Mouse (Mus musculus): ENCODE measurements around the gene Eef1akmt1.
A peak's percentile ranks its signal among the peaks of the same experiment; 100 is the strongest.

The Eef1akmt1 gene

DNA sequence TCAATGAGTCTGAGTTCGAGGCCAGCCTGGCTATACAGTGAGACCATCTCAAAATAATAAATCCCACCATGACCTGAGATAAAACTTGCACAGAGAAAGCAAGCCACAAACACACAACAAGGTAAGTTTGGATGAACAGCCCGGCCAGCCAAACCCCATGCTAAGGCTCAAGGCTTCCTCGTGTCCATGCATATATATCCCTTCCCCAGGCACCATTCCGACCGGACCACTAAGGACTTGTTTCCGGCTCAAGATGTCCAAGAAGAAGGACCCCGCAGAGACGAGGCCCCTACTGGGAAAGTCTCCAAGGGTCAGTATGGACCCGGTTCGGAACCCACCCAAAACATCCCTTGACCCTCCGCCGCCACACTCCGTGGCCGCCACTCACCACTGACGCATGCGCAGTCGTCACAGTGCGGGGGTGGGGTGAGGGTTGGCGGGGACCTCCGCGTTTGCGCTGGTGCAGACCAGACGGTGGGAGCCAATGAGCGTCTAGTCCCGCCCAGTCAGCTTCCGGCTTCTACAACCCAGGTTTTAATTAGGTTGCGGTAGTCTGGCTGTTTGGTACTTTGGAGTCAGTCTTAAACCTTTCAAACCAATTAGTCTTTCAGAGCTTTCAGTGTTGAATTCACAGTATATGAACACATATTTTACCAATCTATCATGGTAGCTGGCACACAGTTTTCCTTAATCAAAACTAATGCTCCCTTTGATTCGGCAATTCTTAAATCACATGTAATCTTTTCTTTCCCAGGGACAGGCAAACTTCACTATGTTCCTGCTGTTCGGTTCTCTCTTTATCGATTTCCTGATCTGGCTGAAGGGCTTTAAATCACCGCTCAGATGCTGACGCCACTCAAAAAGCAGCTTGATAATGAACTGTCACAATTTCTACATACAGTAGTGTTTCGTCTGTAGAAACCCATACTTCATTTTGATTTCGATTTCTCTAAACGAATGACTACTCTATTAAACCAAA lies at the start of gene Eef1akmt1:
TSS of gene Eef1akmt1 (minus strand) at position 458 of the 979 bp plus-strand sequence.
- DNase-seq, result peak; percentile 94 to 95

DNA sequence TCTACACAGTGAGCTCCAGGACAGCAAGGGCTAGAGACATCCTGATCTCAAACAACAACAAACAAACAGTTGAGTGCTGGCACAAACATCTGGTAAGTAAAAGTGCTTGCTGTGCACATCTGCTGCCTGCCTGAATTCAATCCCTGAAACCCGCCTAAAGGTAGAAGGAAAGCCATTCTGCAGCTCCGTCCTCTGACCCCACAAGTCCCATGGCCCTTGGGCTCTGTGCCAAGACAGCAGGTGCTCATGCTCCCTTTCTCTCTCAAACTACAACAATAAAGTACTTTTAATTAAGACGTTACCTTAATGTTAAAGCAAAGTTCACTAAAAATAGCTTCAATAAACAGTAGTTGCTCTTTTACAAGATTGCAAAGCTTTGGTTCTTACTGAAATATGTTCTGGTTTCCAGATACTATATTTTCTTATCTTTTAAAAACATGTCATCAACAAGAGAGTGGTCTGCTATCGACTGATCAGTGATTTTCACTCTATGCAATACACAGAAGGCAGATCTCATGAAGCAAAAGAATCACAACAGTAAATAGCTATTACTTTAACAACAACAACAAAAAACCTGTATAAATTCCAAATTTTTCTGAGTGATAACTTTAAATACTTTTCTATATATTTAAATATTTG lies 49.3 kb upstream of the Eef1akmt1 start:
- no peak for DNase-seq

DNA sequence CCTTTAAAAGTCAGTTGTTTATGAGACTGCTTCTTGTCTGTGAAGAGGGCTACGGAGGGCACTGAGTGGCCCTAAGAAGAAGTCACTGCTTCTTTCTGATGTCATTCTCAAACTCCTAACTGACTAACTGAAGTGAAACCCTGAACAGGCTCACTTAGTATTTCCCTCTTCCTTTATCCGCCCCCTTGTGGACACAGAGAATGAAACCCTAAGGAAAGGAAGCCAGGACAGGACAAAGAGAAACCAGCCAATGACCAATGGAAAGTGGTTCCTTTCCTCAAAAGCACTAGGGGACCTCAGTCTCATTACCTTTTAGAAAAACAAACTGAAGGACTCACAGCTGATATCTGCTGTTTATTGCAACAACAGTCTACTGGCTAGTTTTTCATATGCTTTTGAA lies 48.1 kb upstream of the Eef1akmt1 start:
- DNase-seq, result no peak

DNA sequence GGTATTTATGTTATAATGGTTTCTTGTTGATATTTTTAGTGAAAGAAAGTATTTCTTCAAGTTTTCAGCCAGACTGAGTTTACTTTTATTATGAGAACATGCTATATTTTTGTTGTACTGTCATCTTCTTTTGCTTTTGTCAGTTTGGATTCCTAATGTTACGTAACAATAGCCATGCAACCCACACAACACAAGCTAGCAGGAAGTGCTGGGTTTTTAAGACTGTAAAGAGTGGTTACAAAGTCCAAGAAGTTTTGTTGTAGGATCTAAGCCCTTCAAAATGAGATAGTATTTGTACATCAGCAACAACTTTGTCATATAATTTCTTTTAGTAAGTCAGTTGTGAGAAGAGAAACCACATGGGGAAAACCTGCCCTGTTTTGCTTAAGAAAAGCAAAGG lies 46.3 kb upstream of the Eef1akmt1 start:
- DNase-seq, result no peak

DNA sequence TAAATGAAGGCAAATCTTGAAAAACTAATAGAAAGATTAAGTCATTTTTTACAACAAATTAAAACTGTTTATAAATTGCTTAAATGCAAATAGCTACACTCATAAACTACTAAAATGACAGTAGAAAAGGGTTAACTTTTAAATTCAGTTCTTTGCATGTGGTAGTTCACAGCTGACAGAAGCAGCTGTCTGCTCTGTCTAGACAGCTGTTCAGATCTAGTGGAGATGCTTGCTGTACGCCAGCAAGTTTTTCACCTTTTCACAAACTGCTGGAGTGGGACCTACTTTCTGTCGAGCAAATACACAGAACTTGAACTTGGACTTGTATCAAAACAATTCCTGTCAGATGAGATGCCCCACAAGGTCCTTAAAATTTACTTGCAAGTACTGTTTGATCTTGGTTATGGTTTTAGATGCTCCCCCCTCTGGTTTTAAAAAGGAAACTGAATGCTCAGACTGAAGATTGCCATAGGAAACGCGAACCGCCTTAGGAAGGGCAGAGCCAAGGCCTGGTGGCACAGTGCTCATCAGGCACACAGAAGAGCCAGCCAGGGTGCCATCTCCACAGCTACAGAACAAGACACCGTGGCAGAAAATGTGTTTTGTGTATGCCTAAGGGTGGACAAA lies 45.0 kb upstream of the Eef1akmt1 start:
- DNase-seq, result no peak

DNA sequence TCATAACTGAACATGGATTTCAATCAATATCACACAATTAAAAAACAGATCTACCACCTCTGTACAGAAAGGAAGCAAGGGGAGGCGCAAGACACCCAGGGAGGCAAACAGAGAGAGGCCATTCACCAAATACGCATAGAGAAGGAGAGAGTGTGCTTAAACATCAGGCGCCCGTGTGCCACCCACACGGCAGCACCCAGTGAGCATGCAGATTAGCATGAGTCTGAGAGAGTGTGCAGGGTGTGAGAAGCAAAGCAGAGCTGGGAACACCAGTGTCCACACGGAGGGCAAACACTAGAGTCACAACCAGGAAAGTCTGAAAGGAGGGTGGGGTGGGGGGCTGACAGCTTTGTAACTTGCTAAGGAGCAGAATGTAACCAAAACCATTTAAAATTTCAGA lies 44.4 kb upstream of the Eef1akmt1 start:
- no peak for DNase-seq

DNA sequence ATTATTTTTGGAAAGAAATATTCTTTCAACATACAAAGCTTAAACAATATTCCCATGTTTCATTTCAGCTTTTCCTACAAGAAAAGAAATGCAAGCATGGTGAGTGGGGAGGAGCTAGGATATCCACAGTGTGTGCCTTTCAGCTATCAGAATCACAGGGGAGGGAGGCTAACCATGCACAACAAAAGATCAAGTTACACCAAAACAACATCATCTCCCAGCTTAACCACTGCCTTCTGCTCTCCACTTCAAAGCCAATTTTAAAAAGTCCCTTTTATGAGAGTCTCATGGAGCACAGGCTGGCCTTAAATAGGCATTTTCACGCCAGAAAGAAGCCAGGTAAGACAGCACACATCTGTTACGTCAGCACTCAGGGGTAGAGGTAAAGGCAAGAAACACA lies 39.6 kb upstream of the Eef1akmt1 start:
- DNase-seq, result no peak

DNA sequence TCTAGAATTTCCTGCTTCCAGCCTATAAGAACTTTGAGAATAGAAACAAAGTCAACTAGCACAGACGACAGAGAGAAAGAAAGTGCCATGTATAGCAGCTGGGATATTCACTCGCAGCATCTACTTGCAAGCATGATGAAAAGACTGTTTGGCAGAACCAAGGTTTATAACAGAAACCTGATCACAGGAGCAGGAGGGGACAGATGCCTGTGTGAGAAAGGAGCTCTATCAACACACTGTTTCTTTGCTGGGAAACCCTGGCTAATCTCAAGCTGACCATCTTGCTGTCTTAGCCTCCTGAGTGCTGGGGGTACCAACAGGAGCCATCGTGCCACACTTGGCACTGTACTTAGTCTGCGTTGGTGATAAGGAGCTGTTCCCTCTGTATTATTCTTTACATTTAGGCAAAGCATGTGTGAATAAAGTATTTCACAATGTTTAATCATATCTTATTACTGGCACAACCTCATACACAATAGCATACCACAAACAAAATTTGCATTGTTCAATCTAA lies 38.5 kb upstream of the Eef1akmt1 start:
- no peak for DNase-seq

DNA sequence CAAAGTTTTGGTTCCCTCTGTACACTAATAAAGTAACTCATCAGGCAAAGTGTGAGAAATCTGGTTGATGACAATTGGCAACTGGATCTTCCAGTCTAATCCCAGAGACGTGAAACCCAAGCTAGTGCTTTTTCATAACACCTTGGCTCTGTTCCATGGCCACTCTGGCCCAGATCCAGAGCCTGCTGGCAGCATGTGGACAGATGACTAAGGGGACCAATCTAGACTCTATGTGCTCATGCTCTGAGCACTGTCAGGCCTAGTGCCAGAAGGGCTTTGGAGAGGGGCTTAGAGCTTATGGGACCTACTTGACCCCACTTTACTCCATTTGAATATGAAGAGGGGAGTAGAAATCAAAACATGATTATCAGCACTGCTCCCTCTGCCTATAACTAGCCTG lies 36.1 kb upstream of the Eef1akmt1 start:
- DNase-seq, result peak in 1 of 2 experiments; percentile 7

DNA sequence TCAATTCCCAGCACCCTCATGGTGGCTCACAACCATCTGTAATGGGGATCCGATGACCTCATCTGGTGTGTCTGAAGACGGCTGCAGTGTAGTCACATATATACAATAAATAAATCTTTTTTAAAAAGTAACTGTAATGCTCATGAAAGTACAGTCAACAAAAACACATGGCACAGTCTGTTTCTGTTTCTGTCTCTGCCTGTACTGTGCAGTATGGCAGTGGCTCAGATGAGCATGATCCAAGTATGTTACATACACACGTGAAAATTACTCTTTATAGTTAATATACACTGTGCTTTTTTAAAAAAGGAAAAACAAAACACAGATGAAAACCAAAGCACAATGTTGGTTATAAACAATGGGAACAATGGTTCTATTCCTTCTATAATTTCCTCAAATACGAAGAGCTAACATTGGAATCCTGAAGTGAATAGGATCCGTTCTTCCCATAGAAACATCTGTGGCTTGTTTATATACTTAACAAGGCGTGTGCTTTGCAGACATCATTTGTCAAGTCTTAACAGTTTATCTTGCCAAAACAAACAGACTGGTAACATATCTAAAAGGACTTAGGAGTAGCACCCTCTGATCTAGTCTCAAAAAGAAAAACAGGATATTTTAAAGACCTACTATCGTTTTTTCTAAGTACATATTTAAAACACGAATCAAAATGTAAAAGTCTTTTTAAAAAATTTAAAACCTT lies 35.4 kb upstream of the Eef1akmt1 start:
- no peak for DNase-seq

DNA sequence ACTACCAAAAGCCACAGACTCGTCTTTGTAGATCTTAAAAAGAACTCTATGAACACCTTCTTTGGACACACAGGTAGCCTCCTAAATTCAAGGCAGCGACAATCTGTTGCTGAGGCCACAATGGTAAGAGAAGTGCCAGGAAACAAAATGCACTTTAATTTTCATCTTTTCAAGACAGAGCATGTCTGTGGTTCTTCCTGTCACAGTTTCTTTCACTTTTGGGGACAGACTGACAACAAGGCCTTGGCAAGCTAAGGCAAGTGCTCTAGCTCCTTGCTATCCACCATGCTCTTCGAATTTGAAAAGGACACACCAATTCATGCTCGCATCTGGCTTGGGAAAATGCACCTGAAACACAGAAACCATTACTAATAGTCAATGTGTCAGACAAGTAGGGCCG lies 21.9 kb upstream of the Eef1akmt1 start:
- no peak for DNase-seq

DNA sequence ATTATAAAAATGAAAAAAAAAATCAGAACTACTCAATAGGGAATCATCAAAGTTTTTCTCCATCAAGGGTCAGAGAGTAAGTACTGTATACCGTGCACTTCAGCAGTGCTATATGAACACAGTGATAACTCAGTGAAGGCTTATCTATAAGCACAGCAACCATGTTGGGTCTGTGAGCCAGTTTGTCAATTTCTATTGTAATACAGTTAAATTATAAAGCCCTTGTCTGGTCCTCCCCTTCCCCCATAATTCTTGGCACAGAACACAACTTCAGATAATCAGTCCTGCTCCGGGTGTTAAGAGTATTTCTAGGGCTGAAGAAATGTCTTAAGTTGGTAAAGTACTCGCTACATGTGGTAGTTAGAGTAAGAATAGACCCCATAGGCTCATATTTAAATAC lies 20.4 kb upstream of the Eef1akmt1 start:
- no peak for DNase-seq

DNA sequence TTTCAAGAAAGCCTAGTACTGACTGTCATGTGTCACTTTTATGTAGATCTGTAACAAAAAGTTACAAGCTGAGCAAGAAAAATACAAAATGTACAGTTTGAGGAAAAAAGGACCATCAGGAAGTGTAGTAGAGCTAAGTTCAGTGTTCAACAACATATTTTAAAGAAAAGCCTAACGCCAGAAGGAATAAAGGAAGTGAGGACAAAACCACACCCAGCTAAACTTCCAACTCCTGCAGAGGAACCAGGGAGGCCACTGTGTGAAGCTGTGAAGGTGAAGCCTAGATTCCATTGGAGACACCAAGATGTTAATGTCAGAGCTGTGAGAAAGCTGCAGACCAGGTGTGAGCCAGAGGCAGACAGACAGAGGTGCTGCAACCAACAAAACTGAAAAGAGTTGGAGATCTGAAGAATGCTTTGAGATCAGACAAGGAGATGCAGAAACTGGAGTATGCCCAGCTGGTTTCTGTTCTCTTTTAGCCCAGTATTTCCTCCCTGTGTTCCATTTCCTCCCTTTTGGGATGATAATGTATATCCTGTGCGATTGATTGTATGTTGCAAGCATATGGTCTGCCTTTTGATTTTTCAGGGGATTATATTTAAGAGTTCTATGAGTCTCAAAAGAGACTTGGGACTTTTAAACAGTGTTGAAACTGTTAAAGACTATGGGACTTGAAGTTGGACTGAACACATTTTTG lies 5.1 kb upstream of the Eef1akmt1 start:
- no peak for DNase-seq

DNA sequence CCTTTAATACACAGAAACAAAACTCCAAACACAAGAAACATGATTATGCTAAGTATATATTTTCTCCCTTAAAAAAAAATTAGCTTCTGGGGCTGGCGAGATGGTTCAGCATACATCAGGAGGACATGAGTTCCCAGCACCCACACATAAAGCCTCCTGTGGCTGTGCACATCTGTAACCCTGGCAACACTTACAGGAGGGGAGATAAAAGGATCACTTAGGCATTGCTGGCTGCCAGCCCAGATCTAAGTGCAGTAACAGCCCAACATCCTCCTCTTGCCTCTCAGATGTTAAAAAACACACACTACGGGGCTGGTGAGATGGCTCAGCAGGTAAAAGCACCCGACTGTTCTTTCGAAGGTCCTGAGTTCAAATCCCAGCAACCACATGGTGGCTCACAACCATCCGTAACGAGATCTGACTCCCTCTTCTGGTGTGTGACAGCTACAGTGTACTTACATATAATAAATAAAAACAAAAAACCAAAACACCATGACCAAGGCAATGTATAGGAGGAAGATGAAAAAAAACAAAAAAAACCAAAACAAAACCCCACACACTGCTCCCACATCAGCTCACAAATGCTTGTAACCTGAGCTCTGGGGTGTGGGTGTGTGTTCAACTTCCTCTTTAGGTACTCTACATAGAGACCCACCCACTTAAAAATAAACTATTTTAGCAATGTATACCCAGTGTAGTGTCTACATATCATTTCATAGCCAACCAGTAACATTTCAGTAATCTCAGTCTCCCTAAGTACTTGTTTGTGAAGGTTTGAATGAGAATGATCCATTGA lies 3.6 kb upstream of the Eef1akmt1 start:
- no peak for DNase-seq

DNA sequence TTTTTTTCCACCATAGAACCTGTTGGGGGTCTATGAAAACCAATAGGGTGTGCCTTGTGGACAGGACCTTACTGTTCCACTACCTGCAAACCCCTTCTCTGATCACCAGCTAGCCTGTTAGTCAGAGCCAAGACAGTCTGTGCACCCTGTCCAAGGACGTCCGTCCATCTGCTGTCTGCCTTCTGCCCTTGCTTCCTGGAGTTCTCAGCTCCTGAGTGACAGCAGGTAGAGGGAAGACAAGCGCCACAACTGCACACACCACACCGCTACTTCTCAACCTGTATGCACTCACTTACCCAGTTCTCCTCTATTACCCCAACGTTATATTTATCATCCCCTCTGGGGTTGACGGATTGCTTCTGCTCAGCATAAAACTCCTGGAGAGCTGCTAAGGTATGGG lies 5.8 kb downstream of the Eef1akmt1 start:
- no peak for DNase-seq

DNA sequence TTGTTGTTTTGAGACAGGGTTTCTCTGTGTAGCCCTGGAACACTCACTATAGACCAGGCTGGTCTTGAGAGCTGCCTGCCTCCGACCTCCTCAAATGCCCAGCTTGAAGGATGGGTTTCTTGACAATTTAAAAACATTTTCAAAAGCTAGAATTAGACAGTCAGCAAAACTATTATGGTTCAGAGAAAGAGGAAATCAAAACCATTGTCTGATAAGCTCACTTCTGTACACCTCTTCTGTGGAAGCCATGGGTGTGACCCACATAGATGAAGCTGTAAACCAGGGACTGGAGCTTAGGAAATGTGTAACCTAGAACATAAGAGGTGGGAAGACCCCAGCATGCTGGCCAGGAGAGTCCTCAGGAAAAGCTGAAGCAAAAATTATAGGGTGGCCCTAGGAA lies 14.5 kb downstream of the Eef1akmt1 start:
- no peak for DNase-seq

DNA sequence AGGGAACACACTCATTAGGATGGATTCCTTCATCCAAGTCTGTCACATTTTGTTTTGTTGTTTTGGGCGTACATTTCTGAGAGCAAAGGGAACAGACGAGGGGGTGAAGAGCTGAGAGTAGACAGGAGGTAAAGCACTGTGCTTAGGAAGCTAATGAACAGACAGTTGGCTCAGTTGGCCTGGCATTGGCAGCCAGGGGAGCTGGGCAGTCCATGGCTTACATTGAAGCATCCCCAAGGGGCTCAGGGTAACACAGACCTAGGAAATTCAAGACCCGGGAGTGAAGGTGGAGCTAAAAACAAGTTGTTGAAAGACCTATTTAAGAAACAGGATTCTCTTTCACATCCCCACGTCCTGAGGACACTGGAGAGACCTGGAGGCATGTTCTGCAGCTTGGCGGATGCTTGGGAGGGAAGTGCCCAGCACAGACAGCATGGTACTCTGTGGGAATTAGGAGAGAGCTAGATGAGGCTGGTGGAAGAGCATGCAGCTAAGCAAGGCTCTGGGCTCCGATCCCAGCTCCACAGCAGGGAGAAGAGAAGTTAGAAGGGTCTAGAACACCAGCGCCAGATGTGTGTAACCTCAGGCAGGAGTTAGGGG lies 15.8 kb downstream of the Eef1akmt1 start:
- DNase-seq, result no peak

DNA sequence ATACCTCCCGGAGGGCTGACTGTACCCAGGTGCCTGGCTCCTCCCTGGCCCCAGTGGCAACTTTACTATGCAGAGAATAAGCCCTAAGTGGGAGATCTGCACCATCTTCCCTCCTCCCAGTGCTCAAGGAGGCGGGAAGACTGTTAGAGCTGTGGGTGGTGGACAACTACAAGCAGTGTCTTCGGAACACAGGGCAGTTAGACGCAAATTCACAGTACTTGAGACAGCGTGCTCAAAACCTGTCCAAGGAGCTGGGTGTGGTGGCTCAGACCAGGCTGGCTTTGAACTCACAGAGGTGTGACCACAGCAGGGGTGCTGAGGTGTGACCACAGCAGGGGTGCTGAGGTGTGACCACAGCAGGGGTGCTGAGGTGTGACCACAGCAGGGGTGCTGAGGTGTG lies 17.0 kb downstream of the Eef1akmt1 start:
- DNase-seq, result no peak

DNA sequence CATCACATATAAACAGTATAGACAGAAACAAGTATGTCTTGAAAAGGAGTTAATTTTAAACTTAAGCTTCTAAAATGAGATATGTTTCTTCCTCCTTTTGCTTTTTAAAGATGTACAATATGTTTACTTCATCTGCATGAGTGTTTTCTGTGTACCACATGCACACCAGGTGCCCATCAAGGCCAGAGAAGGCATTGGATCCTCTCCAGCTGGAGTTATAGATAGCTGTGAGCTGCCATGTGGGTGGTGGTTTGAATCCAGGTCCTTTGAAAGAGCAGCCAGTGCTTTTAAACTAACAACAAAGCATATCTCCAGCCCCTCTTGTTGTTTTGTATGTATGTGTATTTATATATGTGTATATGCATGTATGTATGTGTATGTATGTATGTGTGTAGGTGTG lies 18.5 kb downstream of the Eef1akmt1 start:
- no peak for DNase-seq

DNA sequence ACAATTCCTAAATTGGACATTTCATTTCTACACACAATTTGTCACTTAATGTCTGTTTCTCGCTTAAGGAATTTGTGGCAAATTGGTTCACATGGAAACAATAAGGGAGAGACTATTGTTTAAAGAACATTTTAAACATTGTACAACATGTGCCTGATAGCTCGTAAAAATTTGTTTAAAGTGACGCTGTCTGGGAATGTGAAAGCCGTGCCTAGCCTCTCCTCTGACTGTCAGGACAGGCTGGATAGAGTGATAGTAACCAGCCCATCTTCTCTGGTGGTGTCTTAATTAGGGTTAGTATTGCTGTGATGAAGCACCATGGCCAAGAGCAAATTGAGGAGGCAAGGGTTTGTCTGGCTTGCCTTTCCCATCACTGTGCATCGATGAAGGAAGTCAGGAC lies 24.4 kb downstream of the Eef1akmt1 start:
- no peak for DNase-seq

DNA sequence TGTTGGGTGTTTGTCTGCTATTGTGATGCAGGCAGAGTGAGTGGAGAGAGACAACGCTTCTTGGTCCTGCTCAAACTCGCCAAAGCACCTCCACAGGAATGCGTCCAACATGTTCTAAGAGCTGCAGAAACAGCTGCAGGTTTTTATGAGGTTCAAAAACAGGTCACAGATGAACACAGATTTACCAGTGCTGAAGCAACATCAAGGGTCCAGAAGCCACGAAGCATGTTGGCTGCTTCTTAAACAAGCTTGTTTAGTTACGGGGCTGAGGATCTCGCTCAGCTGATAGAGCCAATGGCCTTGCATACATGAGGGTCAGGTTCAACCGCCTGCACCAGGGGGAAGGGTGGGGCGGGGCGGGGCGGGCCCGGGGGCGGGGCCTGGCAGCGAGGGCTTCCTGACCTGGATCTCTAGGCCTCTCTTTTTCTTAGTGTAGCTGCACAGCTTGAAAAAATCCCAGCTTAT lies 24.8 kb downstream of the Eef1akmt1 start:
- no peak for DNase-seq
